Mouse (Mus musculus) cortical plate, adult 2 months (tissue): ENCODE data around the gene Shcbp1. TPM values are rescaled to one million over a fixed set of nuclear protein-coding genes. Genes with fewer than 3 reads are reported as not detected.
"Not testable (repeated sequence)": the region's sequence is repeated elsewhere in the genome, so short reads cannot be mapped to it uniquely, and the experiment has no call there.

Experiments
- H3K27ac ChIP-seq: fragments of 200-500 bp; 2 replicates; pipeline ENCODE4 v1.5.1; 2012; ENCODE audit warnings: low read length, control low read depth, inconsistent platforms; ENCODE audit not compliant: insufficient read depth
- H3K4me1 ChIP-seq: fragments of 200-500 bp; 2 replicates; pipeline ENCODE4 v1.6.1; 2011; ENCODE audit warnings: low read length; ENCODE audit not compliant: control insufficient read depth, insufficient read depth
- H3K4me3 ChIP-seq: fragments of 200-500 bp; 2 replicates; pipeline ENCODE4 v1.5.1; 2011; ENCODE audit warnings: mild to moderate bottlenecking, low read length, control low read depth; ENCODE audit not compliant: insufficient read depth
- CTCF ChIP-seq: fragments of 200-500 bp; IDR thresholded peaks from 2 replicates; pipeline ENCODE4 v1.5.1; 2011; ENCODE audit warnings: mild to moderate bottlenecking, control low read depth, low read length; ENCODE audit not compliant: insufficient read depth; ENCODE audit errors: extremely low read depth
- POLR2A ChIP-seq: fragments of 200-500 bp; IDR thresholded peaks from 2 replicates; pipeline ENCODE4 v1.6.1; 2011; ENCODE audit warnings: mild to moderate bottlenecking, low read length, control low read depth; ENCODE audit not compliant: insufficient read depth; ENCODE audit errors: extremely low read depth
- polyA plus RNA-seq: library from polyadenylated mRNA; depleted of rRNA; stranded (reverse); fragments of >200 nt; gene quantifications from 2 replicates; pipeline ENCODE4 v1.2.3, GENCODE M21; 2012; rRNA removed

Shcbp1 gene
- polyA plus RNA-seq, result 0.85 and 0.94 TPM in 2 replicates

DNA sequence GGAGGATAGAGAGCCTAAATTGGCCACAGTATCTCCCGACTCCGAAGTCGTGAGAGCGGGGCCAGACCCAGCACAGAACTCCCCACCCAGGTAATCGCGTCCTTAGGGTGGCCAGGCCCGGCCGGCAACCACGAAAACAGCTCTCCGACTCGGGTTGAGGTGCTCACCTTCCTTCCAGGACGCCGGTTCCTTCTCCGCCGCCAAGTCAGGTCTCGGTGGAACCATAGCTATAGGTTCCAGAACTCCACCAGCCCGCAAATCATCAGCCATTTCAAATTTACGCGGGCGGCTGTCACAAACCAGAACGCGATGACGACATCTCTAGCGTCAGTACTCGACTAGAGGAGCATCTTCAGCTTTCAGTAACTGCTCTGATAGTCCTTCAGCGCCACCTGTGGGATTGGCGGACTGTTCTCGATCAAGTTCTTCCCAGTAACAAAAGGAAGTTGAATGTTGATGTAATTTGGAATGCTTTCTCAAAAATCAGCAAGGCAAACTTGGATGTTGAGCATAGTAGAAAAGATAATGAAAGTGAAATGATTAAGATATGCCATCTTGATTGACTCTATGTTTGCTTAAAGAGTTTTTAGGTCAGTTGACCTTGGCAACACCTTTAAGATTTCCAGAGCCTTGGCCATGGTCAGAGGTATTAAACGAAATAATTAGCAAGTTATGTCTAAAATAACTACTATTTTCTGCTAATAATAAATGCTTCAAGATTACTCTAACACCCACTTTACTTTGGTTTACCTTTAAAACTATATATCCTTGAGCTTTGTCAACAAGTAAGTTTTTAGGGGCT is at the start of gene Shcbp1:
Gene Shcbp1 (minus strand): TSS at position 314 of the 802 bp plus-strand sequence.
- H3K27ac ChIP-seq, result no peak within 1 kb of the TSS
- TF ChIP-seq CTCF, result peak; percentile 72
- TF ChIP-seq POLR2A, result no peak
- H3K4me1 ChIP-seq, result no peaks in the 10 kb centered on the region
- peak within 1 kb of the TSS; percentile 23 for H3K4me3 ChIP-seq

DNA sequence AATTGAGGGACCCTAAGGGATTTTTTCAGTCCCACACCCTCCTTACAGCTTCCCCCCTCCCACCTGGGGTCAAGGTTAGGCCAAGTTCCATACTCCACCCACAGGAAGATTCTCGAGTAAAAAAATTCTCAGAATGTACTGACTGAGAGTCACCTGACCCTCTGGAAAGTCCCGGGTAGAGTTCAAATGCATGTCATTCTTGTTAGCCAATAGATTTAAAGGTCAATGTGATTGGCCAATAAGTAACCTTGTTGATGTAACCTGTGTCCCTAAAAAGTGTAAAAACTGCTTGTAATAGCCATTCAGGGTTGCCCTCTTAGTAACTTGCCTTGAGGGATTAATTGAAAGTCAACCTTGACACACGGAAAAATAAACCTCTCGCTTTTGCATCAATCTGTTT is 29.5 kb upstream of the Shcbp1 start:
- Histone ChIP-seq H3K4me1 (no peaks in the 10 kb centered on the region), H3K27ac (no peak overlapping the region), H3K4me3 (no peak overlapping the region)
- TF ChIP-seq POLR2A (no peak), CTCF (no peak)

DNA sequence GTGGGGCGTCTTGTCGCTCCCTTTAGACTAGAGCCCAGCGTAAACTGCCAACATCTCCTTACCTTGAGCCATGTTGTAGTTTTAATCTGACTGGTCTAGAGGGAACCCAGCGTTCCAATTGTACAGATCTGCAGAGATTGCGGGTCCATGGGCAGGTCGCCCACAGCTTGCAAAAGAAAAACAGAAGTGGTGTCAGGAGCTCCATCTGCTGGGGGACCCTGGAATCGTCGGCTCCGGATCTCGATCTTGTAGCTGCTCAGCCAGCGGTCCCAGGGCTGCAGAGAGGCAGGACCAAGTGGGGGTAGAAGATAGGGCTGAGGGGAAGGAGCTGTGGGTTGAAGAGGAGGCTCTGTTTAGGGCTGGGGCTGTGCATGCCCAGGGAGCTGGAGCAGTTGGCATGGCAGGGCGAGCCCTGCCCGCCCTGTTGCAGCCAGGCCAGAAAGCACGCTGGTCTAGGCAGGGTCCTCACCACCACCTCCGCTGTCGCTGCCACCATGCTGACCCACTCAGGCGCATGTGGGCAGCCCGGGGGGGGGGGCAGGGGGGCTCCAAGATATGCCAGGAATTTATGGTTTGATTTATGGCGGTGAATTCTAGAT is 21.3 kb upstream of the Shcbp1 start:
- TF ChIP-seq POLR2A, result no peak
- TF ChIP-seq CTCF, result peak; percentile 35; the same call in 1 of the 2 replicates
- H3K27ac ChIP-seq, result no peak overlapping the region
- no peaks in the 10 kb centered on the region for H3K4me1 ChIP-seq
- no peak overlapping the region for H3K4me3 ChIP-seq

DNA sequence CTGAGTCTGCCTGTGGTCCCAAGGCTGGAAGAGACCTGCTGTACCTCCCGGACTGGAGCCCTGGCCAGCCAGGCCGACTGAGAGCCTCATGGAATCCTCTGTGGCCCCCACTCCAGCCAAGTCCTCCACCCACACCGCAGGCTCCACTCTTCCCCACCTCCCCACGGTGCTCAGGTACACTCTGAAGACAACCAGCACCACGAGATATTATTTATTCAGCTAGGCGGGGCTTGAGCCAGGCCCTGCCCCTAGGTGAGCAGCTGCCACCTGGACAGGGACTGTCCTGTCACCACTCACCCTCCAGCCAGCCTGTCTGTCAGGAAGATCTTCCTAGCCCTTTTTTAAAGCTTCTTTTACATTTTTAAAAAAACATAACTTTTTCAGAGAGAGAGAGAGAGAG is 1.1 kb downstream of the Shcbp1 start:
- Histone ChIP-seq H3K4me3 (no peak overlapping the region), H3K4me1 (no peaks in the 10 kb centered on the region), H3K27ac (no peak overlapping the region)
- TF ChIP-seq POLR2A, result no peak
- TF ChIP-seq CTCF, result no peak

DNA sequence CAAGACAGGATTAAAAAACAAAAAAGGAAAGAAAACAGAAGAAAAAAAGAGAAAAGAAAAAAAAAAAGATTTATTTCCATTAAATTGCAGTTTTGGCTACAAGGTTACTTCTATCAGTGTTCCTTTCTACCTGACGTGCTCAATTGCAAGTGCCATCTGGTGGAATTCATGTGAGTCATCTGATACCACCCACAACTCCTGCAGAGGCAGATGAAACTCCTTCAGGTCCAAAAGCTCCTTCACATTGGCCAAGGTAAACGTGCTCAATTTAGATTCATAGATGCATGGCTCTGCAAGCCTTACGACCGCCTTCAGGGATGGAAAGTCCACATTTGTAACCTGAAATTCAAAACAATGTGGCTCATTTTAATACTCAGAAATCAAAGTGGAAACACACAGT is 14.6 kb downstream of the Shcbp1 start:
- Histone ChIP-seq H3K27ac (no peak overlapping the region), H3K4me1 (no peaks in the 10 kb centered on the region; the same call in 1 of the 2 replicates), H3K4me3 (no peak overlapping the region)
- TF ChIP-seq POLR2A, result no peak
- no peak for TF ChIP-seq CTCF

DNA sequence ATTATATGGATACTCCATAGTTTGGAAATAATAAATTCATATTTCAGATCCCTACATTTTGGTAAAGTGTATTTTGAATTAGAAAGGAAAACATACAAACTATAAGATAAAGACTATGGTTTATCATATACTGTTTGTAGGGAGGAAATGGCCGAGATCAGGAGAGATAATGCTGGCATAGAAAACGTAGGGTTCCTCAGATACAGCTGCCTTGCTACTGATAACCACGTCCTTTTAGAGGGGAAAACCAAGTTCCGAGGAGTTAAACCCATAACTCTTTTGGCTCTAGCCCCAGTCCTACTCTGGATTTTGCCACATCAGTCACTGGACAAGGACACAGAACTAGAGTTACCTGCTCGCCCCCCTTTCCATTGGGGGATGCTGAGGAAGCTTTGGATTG is 26.3 kb downstream of the Shcbp1 start:
- Histone ChIP-seq H3K4me3 (no peak overlapping the region), H3K4me1 (no peaks in the 10 kb centered on the region), H3K27ac (no peak overlapping the region)
- TF ChIP-seq POLR2A, result no peak
- TF ChIP-seq CTCF, result no peak

DNA sequence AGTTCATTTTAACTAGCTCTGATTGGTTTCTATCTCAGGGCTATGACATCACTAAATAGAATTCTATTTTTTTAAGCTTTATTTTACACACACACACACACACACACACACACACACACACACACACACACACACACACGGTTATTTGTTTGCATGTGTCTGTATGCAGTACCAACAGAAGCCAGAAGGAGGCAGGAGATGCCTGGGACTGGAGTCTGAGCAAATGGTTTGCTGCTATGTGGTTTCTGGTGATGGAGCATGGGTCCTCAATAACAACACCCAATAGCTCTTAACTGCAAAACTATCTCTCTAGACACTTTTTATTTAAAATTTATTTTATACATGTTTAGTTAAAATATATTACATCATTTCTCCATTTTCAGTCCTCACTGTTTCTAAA is 48.4 kb downstream of the Shcbp1 start:
- no peak overlapping the region for H3K4me3 ChIP-seq
- no peak for TF ChIP-seq CTCF
- no peak for TF ChIP-seq POLR2A

DNA sequence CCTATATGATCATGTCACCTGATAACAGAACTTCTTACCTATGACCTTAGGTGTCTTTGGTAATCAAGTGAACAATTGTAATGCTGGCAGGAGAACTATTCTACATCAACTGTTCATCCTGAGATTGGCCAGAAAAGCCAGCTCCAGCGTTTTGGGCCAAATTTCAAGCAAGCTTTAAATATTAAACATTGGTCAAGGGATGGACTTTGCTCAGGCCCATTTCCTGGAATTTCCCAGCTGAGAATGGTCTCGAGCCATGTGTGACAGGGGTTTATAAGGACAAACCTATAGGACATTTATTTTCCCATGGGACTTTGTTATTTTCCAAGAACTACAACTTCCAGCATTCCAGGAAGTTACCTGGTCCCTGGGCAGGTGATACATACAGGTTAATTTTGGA is 63.8 kb downstream of the Shcbp1 start:
- TF ChIP-seq CTCF (no peak), POLR2A (no peak)
- H3K4me3 ChIP-seq, result no peak overlapping the region
- no peak overlapping the region for H3K27ac ChIP-seq
- no peaks in the 10 kb centered on the region for H3K4me1 ChIP-seq

More for the DNA sequence above, 48.4 kb downstream of the Shcbp1 start:
- no peaks in the 10 kb centered on the region for H3K4me1 ChIP-seq
- no peak overlapping the region for H3K27ac ChIP-seq

DNA sequence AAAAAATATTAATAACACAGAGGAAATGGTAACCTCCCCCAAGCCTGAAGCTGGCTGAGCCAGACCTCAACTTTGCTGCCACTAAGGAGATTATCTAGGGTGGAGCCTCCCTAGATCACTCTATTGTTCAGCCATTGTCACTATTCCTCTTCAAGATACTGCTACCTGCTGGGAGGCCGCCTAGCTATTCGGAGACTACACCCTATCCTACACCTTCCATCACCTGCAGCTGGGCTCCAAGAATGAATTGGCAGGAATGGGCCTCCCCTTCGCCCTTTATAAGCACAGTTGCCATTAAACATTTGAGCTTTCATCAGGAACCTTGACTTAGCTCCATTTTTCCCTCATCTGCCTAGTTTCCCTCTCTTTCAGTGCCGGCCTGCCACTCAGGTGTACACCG is 71.0 kb downstream of the Shcbp1 start:
- H3K4me1 ChIP-seq, H3K27ac ChIP-seq, H3K4me3 ChIP-seq: not testable (repeated sequence)

DNA sequence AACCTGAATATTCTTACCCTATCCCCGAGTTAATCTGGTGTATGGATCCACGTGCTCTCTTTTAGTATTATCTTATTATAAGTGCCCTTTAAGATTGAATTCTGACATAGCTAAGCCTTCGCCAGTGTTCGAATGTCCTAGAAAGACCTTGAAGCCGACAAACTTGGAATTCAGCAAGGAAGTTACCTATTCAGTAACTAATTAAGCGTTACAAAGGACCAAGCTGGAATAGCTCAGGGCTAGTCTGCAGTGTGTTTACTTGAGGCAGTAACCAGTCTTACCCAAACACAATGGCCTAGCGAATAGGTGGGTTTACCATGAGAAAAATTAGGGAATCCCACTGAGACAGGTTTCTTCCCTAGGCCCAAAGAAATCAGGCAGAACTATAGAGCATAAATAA is 71.5 kb downstream of the Shcbp1 start:
- not testable (repeated sequence) for H3K27ac ChIP-seq, H3K4me1 ChIP-seq

DNA sequence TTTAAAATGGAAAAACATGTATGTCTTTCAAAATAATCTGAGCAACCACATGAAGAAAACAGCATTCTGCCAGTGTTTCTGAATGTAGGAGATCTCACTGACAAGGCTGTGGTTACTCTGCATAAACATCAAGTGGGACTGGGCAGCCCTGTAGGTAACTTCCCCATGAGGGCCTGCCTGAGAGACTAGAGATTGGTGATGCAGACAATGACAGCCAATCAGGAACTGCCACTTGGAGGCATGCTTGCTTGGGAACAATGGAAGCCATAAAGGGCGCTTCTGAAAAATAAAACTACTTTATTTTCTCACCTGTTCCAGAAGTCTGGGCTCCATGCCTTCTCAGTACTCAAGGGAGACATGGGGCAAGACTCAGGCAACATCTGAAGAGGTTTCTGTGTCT is 87.7 kb downstream of the Shcbp1 start:
- no peak overlapping the region for H3K4me3 ChIP-seq
- no peaks in the 10 kb centered on the region for H3K4me1 ChIP-seq
- TF ChIP-seq POLR2A (no peak), CTCF (no peak)
- no peak overlapping the region for H3K27ac ChIP-seq

More for the DNA sequence above, 71.5 kb downstream of the Shcbp1 start:
- not testable (repeated sequence) for H3K4me3 ChIP-seq

Other genes with a start within 250 kb of the Shcbp1 start
- gene Zfp958, start 166.4 kb downstream of the Shcbp1 start, polyA plus RNA-seq, result 6.8 and 6.9 TPM in 2 replicates